Mouse (Mus musculus): ENCODE results near the gene A930002H24Rik.

A930002H24Rik gene

DNA sequence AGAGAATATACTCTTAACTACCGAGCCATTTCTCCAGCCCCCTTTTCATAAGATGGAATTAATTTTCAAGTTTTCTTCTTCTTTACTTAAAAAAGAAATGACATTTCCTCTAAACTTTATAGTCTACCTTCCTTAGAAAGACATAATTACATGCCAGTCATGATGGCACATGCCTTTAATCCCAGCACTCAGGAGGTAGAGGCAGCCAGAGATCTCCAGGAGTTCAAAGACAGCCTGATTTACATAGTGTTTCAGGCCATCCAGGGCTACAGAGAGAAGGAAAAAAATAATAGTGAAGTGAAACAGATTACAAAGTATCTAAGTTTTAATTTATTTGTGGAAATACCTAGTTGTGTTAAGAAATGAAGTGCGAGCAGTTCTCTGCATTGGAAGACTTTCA, 27.4 kb downstream of the A930002H24Rik start:
- no peak for DNase-seq (ENCODE audit: low spot score)

DNA sequence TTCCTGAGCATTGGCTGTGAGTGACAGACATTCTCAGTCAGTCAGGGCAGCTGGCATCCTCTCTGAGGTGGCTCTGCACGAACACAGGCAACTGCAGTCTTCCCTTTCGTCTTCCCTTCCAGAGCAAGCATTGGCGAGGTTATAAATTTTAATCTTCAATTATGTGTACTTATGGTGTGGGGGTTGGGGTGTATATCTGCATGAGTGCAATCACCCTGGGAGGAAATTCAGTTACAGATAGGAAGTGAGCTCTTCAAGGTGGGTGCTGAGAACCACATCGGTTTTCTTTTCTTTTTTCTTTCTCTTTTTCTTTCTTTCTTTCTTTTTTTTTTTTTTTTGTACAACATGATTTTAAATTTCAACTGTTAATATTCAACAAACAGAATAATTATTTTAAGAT, 32.0 kb downstream of the A930002H24Rik start:
- DNase-seq (ENCODE audit: low spot score): no peak

DNA sequence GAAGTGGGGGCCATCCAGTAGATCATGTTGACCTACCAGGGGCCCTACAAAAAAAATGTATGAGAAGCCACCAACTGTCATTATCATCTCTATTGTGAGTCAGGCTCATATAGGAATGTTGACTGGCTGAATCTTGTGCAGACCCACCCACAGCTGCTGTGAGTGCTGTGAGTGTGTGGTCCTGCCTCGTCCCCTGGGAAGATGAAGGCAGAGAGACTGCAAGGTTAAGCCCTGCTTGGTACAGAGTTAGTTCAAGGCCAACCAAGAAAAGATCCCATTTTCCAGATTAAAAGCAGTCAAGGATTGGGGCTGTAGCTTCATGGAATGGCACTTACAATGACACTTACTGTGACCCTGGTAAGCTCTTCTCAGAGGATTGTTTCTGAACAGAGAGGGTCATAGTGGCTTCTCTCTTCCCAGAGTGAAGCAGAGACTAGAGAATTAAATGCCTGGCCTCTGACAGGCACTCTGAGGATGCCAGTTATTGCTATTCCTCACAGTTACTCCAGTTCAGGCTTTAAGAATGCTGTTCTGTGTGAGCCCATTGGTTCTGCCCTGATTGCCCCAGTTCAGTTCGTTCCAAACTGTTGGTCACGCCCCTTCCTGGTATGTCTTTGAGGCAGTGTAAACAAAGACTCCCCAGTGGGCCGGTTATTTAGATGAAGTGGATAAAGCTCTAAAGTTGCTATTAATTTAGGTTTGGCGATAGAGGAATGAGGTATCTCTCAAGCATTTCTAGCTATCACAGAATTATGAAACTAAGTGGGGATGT, 34.8 kb downstream of the A930002H24Rik start:
- no peak for DNase-seq (ENCODE audit: low spot score)

DNA sequence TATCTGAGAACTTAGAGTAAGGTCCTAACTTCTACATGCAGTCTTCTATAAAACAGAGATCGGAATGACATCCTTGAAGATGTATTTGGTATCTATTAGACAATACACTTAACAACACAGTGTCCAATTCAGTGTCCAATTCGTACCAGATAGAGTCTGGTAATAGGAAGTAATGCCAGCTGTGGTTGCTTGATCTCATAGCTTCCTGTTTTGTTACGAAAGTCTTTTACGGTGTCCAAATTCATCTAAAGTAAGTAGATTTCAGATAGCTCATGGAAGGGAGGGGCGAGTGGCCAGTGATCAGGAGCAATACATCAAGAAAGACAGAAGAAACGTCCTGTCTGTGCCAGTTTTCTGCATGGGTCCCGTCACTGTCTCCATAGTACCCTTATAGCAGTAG, 36.8 kb downstream of the A930002H24Rik start:
- DNase-seq (ENCODE audit: low spot score): no peak

DNA sequence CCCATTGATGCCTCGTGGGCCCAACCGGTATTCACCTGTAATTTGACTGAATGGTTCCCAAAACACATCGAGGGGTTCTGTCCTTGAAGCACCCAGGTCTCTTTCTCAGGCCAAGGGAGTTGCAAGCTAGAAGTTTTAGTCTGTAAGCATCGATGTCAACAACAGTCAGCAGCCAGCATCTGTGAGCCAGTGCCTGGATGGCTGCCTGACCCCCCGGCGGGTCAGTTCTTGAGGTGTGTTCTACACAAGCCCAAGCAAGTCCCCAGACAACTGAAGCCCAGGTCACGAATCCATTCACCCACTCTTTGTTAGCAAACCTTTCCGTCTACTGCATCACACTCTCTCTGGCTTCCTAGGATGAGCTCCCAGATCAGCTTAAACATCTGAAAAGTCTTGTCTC, 37.4 kb downstream of the A930002H24Rik start:
- no peak for DNase-seq (ENCODE audit: low spot score)

DNA sequence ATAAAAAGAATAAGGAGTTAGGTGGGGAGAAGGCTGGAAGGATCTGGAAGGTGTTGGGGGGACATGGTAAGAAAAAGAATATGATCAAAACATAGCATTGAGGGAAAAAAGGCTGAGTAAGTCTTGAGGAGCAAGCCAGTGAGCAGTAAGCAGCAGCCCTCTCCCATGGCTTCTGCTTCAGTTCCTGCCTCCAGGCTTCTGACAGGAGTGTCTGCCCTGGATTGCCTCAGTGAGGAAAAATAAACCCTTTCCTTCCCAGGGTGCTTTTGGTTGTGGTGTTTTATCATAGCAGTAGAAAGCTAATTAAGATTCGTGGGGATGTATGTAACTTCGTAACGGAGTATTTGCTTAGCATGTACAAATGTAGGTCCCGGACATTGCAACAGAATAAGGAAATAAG, 39.5 kb downstream of the A930002H24Rik start:
- no peak for DNase-seq (ENCODE audit: low spot score)

DNA sequence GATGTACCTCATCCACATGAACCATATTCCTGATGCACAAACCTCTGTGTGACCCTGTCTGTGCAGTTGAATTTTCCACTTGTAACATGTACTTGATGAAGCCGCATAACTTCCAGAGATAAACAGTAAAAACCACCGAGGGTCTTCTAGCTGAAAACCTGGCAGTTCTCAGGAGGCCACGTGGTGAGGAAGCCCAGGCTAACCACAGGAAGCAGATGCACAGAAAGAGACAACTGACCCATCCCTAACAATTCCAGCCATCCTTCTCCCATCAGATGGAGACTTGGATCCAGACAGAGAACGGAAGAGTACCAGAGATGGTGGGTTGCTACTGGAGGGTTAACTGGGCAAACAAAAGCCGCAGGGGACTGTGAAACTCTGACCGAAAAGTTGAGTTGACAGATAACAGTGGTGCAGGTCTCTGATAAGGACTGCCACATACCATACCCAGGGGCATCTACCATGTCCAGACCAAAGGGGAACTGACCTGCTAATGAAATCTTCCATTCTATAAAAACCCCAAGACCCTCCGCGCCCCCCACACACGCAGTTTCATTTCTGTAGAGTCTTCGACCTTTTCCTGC, 45.1 kb downstream of the A930002H24Rik start:
- no peak for DNase-seq (ENCODE audit: low spot score)

DNA sequence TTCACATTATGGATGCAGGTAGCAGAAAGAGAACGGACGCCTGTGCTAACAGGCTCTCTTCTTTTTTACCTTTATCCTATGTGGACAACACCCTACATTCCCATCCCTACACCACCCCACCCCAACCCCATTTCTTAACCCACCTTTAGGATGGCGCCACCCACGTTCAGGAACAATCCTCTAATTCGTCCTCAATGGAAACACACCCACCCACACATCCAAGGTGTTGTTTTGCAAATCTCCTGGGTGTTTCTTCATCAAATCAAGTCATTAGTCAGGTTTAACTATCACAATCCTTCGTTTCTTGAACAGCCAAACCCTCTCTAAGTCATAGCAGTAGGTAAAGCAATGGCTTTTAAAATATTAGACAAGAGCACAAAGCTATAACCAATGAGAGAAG, 50.0 kb downstream of the A930002H24Rik start:
- DNase-seq (ENCODE audit: low spot score): no peak
